ENCODE assay signal across 24 mouse cellular contexts in genomic region chr11:120341661-120342060, GRCm38 (mm10). TPM values are rescaled to one million over a fixed set of nuclear protein-coding genes. Genes with fewer than 3 reads are reported as not detected.
DNase-seq lines count a peak whose midpoint lies in the region; ATAC-seq and TF ChIP-seq lines count a peak whose summit lies in the region.
"Had no signal": no experiment of that assay in that cellular context is flagged by ENCODE, and none has a peak within 500 bp of the region (broad histone marks: within the 10 kb centered on the region; RNA-seq: fewer than 3 reads in every experiment).

No protein-coding gene starts in this region.

- ATAC-seq in neural tube, embryonic 15.5 days (ENCODE audit: low FRiP score), result no peak
- no peak for ATAC-seq in neural tube, embryonic 11.5 days (ENCODE audit: insufficient read depth, low FRiP score, low TSS enrichment)
- ATAC-seq: activated CD4-positive, CD25-positive, alpha-beta regulatory T cell, adult 4 months; forebrain, embryonic 15.5 days had no signal

- WGBS in heart, embryonic 10.5 days, result 89% methylated on average over 4 of the region's 4 CpGs
- 93% methylated on average over 4 of the region's 4 CpGs for WGBS in heart, adult 2 months
- WGBS in neural tube, embryonic 15.5 days, result 97% methylated on average over 4 of the region's 4 CpGs
- 90% methylated on average over 4 of the region's 4 CpGs for WGBS in neural tube, embryonic 11.5 days

- no peak overlapping the region for H3K4me3 ChIP-seq in heart, embryonic 10.5 days
- H3K4me3 ChIP-seq in heart, adult 2 months, result no peak overlapping the region
- H3K4me3 ChIP-seq in neural tube, embryonic 15.5 days (replicated peaks), result no peak overlapping the region
- H3K4me3 ChIP-seq in neural tube, embryonic 11.5 days (ENCODE audit: low read depth, low read length), result no peak overlapping the region
- H3K4me3 ChIP-seq: forebrain, embryonic 15.5 days; hindbrain, embryonic 12.5 days; megakaryocyte, embryonic 14.5 days had no signal

- no peak for TF ChIP-seq EP300 in heart, adult 2 months (IDR thresholded peaks at IDR 0.05; ENCODE audit: insufficient read depth, low read depth, low read length)

- no peaks in the 10 kb centered on the region for H3K9me3 ChIP-seq in heart, embryonic 10.5 days
- no peaks in the 10 kb centered on the region for H3K9me3 ChIP-seq in neural tube, embryonic 15.5 days (replicated peaks)
- H3K9me3 ChIP-seq in neural tube, embryonic 11.5 days (ENCODE audit: control insufficient read depth, low read length), result no peaks in the 10 kb centered on the region
- H3K9me3 ChIP-seq: forebrain, embryonic 15.5 days; G1E had no signal

- H3K4me1 ChIP-seq in heart, embryonic 10.5 days, result no peaks in the 10 kb centered on the region
- H3K4me1 ChIP-seq in heart, adult 2 months (ENCODE audit: control insufficient read depth, insufficient read depth, low read length), result peaks cover 5% of the 10 kb centered on the region
- H3K4me1 ChIP-seq in neural tube, embryonic 15.5 days, result peaks cover 21% of the 10 kb centered on the region
- H3K4me1 ChIP-seq in neural tube, embryonic 11.5 days (ENCODE audit: control insufficient read depth, insufficient read depth, low read length), result no peaks in the 10 kb centered on the region

- TF ChIP-seq CTCF in heart, adult 2 months (IDR thresholded peaks at IDR 0.05), result no peak

- H3K36me3 ChIP-seq in heart, embryonic 10.5 days, result peaks cover 11% of the 10 kb centered on the region
- peaks cover 5% of the 10 kb centered on the region for H3K36me3 ChIP-seq in heart, adult 2 months (ENCODE audit: control insufficient read depth, insufficient read depth, low read length)
- H3K36me3 ChIP-seq in neural tube, embryonic 15.5 days, result peaks cover 6% of the 10 kb centered on the region
- H3K36me3 ChIP-seq in neural tube, embryonic 11.5 days (ENCODE audit: control insufficient read depth, insufficient read depth, low read length), result 0 out of 2 replicates have a peak, but pooled peaks cover 2% of the 10 kb centered on the region

- no peak overlapping the region for H3K9ac ChIP-seq in heart, adult 2 months (ENCODE audit: low read depth, low read length)
- H3K9ac ChIP-seq in neural tube, embryonic 15.5 days (replicated peaks), result no peak overlapping the region
- no peak overlapping the region for H3K9ac ChIP-seq in neural tube, embryonic 11.5 days (ENCODE audit: low read length)
- H3K9ac ChIP-seq: forebrain, embryonic 15.5 days; hindbrain, embryonic 12.5 days had no signal

- H3K79me2 ChIP-seq in heart, adult 2 months (replicated peaks; ENCODE audit: control insufficient read depth, insufficient read depth, low read length), result no peaks in the 10 kb centered on the region

- intact Hi-C loops in heart, adult 2 months (cut with DNase I), result no loop called here

- H3K4me2 ChIP-seq in neural tube, embryonic 15.5 days, result no peak overlapping the region
- H3K4me2 ChIP-seq in neural tube, embryonic 11.5 days (ENCODE audit: low read depth), result no peak overlapping the region
- H3K4me2 ChIP-seq: forebrain, embryonic 15.5 days; heart, embryonic 11.5 days; hindbrain, embryonic 12.5 days had no signal

- TF ChIP-seq POLR2A in heart, adult 2 months (IDR thresholded peaks at IDR 0.05; ENCODE audit: insufficient read depth, low read depth, low read length), result no peak

- DNase-seq in heart, embryonic 10.5 days (ENCODE audit: low spot score), result peak; percentile 73
- DNase-seq in heart, adult 2 months, result no peak
- DNase-seq in layer of hippocampus, adult 11-12 months (ENCODE audit: low spot score), result peak; percentile 1
- DNase-seq in layer of hippocampus, postnatal 25 days (ENCODE audit: extremely low spot score in 1 of 2, low spot score in 1 of 2), result no peak
- peak; percentile 13 for DNase-seq in neural tube, embryonic 10.5 days (ENCODE audit: extremely low spot score, low spot score)
- DNase-seq in neural tube, embryonic 11.5 days (ENCODE audit: low spot score), result peak; percentile 3
- DNase-seq in lung, postnatal 25 days (ENCODE audit: low spot score), result no peak
- DNase-seq: adrenal gland, adult 8-10 months; B cell, adult 2 months; cerebellum, adult 11-12 months; cerebellum, postnatal 10 days; heart, postnatal 10 days; kidney, adult 8-10 months; lung, postnatal 10 days had no signal

- no peak overlapping the region for H3K27ac ChIP-seq in heart, embryonic 10.5 days
- H3K27ac ChIP-seq in heart, adult 2 months, result no peak overlapping the region
- H3K27ac ChIP-seq in neural tube, embryonic 15.5 days (replicated peaks), result no peak overlapping the region
- H3K27ac ChIP-seq in neural tube, embryonic 11.5 days (ENCODE audit: low read depth, low read length), result no peak overlapping the region
- H3K27ac ChIP-seq: forebrain, embryonic 15.5 days; hindbrain, embryonic 12.5 days had no signal

- no peaks in the 10 kb centered on the region for H3K27me3 ChIP-seq in heart, embryonic 10.5 days (ENCODE audit: insufficient read depth, poor library complexity, severe bottlenecking)
- no peaks in the 10 kb centered on the region for H3K27me3 ChIP-seq in heart, adult 2 months (ENCODE audit: control insufficient read depth, insufficient read depth, low read length)
- H3K27me3 ChIP-seq in neural tube, embryonic 15.5 days (replicated peaks), result no peaks in the 10 kb centered on the region
- H3K27me3 ChIP-seq in neural tube, embryonic 11.5 days (ENCODE audit: control insufficient read depth, insufficient read depth, low read length), result no peaks in the 10 kb centered on the region
- H3K27me3 ChIP-seq: forebrain, embryonic 15.5 days; hindbrain, embryonic 12.5 days; megakaryocyte, embryonic 14.5 days had no signal

RNA-seq across cellular contexts. Expression of gene Actg1, which starts 6.7 kb away (rescaled TPM):
- polyA plus RNA-seq in heart, embryonic 10.5 days (2016; fragmentation: Nextera tagmentation; extraction: Ambion mirVana), result 1,513 and 2,033 TPM in 2 replicates
- 100 to 1,000 TPM; 222 to 321 TPM for total RNA-seq in heart, adult 2 months (2021)
- 510 and 694 TPM in 2 replicates for polyA plus RNA-seq in heart, adult 2 months (2012; rRNA removed)
- total RNA-seq in layer of hippocampus, postnatal 25 days (2021), result 1,000 to 10,000 TPM; 1,451 to 1,562 TPM
- polyA plus RNA-seq in neural tube, embryonic 15.5 days (2015; fragmentation: Nextera tagmentation; extraction: Ambion mirVana), result 3,602 and 3,776 TPM in 2 replicates
- polyA plus RNA-seq in neural tube, embryonic 11.5 days (2014; fragmentation: Nextera tagmentation; extraction: Ambion mirVana), result 3,675 and 3,804 TPM in 2 replicates

RNA-seq across cellular contexts. Expression of gene Fscn2, which starts 19.7 kb away (rescaled TPM):
- 0.25 and 0.49 TPM in 2 replicates for polyA plus RNA-seq in heart, embryonic 10.5 days (2016; fragmentation: Nextera tagmentation; extraction: Ambion mirVana)
- total RNA-seq in heart, adult 2 months (2021), result not detected
- polyA plus RNA-seq in heart, adult 2 months (2012; rRNA removed), result 0.15 and 0.21 TPM in 2 replicates
- under 1 TPM in 1 of 2 experiments, not detected in 1; 0.89 TPM for total RNA-seq in layer of hippocampus, postnatal 25 days (2021)
- 0.64 and 1.4 TPM in 2 replicates for polyA plus RNA-seq in neural tube, embryonic 15.5 days (2015; fragmentation: Nextera tagmentation; extraction: Ambion mirVana)
- 0.42 and 0.81 TPM in 2 replicates for polyA plus RNA-seq in neural tube, embryonic 11.5 days (2014; fragmentation: Nextera tagmentation; extraction: Ambion mirVana)
- total RNA-seq: CH12.LX; heart, postnatal 10 days had no signal
- polyA plus RNA-seq: G1E; liver, embryonic 16.5 days; small intestine, adult 2 months had no signal

RNA-seq across cellular contexts. Expression of gene Faap100, which starts 36.9 kb away (rescaled TPM):
- 32.5 and 35.9 TPM in 2 replicates for polyA plus RNA-seq in heart, embryonic 10.5 days (2016; fragmentation: Nextera tagmentation; extraction: Ambion mirVana)
- 10 to 100 TPM; 13.0 to 13.4 TPM for total RNA-seq in heart, adult 2 months (2021)
- 25.8 and 27.3 TPM in 2 replicates for polyA plus RNA-seq in heart, adult 2 months (2012; rRNA removed)
- total RNA-seq in layer of hippocampus, postnatal 25 days (2021), result 10 to 100 TPM; 16.2 to 17.1 TPM
- 71.6 and 81.5 TPM in 2 replicates for polyA plus RNA-seq in neural tube, embryonic 15.5 days (2015; fragmentation: Nextera tagmentation; extraction: Ambion mirVana)
- 34.5 and 39.5 TPM in 2 replicates for polyA plus RNA-seq in neural tube, embryonic 11.5 days (2014; fragmentation: Nextera tagmentation; extraction: Ambion mirVana)

Comparison
In these comparisons a context has a peak if more than half of its experiments do, and no peak if none do; other contexts are left out.
1. DNase-seq: peak in heart, embryonic 10.5 days (single experiment), layer of hippocampus, adult 11-12 months (single experiment), neural tube, embryonic 10.5 days (single experiment) and neural tube, embryonic 11.5 days (single experiment); none in heart, adult 2 months (0 of 2), layer of hippocampus, postnatal 25 days (0 of 2) and lung, postnatal 25 days (single experiment).